Mouse (Mus musculus) ZHBTc4 (cell line): ENCODE results near the gene Unc119b.
A peak's percentile ranks its signal among the peaks of the same experiment; 100 is the strongest.
"Not testable (repeated sequence)": the region's sequence is repeated elsewhere in the genome, so short reads cannot be mapped to it uniquely, and the experiment has no call there.

ENCODE experiments used
- DNase-seq: peaks from one replicate; pipeline ENCODE4 v3.0.0-alpha.2; 2011; ENCODE audit warnings: low read depth, low spot score

The Unc119b gene

DNA sequence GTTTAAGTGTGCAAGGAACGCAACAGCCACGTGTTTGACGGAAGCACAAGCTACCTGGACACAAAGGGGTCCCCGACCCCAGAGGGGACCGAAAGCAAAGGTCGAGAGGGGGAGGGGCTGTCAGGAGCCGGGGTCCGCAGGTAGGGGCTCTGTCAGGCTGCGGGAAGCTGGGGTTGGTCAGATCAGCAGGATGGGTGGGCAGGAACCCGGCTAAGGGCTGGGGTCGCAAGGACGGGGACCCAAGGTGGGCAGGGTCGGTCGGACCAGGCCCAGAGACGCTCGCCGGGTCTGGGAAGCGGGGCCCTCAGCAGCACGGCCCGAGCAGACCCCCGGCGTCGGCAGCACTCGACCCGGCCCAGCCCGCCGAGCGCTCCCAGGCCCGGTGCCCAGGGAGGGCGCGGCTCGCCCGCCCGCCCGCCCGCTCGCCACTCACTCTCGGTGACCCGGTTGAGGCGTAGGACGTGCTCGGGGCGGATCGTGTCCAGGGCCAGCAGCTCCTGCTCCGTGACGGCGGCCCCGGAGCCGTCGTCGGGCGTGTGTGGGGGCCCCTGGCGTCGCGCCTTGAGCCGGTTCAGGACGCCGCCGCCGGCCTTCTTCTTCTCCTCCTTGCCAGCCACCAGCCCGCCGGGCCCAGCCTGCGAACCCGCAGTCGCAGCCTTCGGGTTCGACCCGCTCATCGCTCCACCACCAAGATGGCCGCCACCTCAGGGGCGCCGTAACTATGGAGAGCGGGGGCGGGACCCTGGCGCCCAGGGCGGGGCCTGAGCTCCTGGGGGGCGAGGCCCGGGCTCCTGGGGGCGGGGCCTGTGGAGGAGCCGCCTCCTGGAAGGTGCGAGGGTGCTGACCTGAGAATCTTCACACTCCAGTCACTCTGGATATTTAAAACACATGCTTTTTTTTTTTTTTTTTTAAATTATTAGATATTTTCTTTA, at the start of gene Unc119b:
Gene Unc119b (minus strand): TSS at position 742 of the 932 bp plus-strand sequence.
- peak; percentile 95 for DNase-seq

DNA sequence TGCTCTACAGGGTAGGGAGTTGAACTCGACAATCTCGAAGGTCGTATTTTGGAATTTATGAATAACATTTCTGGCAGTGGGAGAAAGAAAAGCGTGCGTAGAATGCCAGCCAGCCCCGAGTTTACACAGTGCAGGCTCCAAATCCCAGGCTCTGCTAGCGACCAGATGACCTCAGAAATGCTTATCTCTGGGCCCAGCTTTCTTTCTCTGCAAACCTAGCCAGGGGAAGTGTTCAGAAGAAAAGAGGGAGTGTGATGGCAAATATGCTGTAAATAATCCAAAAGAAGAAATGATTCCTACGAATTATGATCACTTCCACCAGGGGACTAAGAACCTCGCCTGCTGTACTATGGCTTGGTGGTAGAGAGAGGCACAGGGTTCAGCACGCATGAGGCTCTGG, 48.7 kb upstream of the Unc119b start:
- DNase-seq, result no peak

DNA sequence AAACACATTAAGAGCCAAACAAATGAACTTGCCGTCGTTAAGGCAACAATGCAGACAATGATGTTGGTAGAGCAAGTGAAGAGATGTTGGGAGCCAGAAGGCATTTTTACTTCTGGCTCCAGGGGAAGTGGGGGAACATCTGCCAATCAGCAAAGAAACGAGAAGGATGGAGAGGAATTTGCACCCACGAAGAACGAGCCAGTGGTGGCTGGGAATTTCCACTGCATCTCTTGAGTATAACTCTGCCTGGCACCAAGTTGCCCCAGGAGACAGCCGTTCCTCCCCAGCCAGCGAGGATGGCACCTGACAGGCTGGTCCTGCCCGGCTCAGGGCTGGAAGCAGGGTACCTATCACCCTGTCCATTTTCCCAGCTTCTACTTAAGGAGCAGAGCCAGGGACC, 48.1 kb upstream of the Unc119b start:
- DNase-seq, result no peak

DNA sequence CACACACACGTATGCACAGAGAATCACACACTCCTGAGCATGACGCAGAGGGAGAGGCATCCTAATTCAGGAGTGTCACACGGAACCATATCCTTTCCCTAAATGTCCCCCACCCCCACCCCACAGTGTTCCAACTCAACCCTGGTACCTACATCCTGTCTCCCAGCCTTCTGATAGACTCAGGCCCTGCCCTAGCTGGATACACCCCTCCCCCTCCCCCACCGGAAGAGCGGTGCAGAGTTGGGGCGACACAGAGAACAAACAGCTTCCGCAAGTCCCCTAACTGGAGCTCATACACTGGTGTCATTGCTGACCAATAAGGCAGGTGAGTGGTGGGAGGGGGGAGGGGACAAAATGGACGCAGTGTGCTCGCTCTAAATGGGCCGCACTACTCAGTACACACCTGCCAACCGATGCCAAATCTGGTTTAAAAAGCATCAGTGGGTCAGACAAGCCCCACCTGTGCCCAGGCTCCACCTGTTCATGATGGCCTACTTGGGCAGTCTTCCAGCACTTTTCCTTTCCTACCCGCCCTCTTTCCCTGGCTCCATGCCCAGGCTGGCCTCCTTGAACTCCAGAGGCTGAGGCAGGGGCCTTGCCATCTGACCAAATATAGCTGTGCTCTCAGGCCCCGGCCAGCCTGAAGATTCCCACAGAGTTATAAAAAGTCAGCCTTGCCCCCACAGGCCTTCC, 46.6 kb upstream of the Unc119b start:
- DNase-seq, result peak; percentile 64

DNA sequence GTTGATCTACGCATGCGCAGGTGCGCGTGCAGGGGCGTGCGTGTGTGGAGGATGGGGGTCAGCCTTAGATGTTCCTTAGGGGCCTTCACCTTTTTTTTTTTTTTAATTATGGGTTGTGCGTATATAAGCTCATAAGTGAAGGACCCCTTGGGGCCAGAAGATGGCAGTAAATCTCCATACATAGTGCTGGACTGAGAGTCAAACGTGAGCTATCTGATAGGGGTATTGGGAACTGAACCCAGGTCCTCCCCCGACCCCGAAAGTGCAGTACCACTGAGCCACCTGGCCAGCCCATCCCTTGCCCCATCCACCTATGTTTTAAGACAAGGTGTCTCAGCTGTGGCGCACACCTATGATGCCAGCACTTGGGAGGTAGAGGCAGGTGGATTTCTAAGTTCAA, 44.8 kb upstream of the Unc119b start:
- no peak for DNase-seq

DNA sequence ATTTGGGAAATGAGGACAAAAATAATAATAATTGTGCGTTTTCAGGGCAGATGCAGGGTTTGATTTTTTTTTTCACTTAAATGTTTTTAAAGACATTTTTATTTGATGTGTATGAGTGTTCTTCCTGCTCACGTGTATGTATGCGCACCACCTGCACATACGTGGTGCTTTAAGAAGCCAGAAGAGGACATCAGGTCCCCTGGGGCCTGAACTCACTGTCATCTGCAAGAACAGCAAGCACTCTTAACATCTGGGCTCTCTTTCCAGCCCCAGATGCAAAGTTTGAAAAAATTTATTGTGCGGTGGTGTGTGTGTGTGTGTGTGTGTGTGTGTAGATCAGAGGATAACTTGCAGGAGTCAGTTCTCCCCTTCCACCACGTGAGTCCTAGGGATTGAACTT, 43.1 kb upstream of the Unc119b start:
- no peak for DNase-seq

DNA sequence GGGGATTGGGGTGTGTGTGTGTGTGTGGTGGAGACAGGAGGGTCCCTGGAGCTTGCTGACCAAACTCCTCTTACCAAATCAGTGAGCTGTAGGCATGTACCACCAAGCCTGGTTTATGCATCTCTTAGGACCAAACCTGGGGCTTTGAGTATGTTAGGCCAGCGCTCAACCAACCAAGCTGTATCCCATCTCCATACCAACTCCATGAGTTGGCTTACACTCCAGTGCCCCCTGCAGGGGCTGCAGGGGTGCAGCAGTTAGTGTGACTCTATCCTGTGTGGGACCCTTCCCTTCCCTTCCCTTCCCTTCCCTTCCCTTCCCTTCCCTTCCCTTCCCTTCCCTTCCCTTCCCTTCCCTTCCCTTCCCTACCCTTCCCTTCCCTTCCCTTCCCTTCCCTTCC, 39.8 kb upstream of the Unc119b start:
- peak; percentile 75 for DNase-seq

DNA sequence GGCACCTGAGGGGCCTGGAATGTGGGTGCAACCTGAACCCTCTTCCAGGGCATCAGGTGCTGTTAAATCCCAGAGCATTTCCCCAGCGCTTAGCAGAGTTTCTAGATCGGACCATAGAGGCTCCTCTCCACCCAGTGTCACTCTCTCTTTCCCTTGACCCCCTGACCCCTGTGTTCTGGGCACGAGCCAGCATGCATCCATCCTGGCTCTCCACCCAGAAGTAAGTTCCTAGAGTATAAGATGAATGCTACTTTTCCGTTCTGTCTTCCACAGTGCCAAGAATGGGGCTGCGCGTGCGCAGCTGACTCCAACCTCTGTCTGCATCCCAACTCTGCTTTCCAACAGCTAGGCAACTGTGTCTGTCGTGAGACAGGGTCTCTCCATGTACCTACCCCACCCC, 35.4 kb upstream of the Unc119b start:
- no peak for DNase-seq

DNA sequence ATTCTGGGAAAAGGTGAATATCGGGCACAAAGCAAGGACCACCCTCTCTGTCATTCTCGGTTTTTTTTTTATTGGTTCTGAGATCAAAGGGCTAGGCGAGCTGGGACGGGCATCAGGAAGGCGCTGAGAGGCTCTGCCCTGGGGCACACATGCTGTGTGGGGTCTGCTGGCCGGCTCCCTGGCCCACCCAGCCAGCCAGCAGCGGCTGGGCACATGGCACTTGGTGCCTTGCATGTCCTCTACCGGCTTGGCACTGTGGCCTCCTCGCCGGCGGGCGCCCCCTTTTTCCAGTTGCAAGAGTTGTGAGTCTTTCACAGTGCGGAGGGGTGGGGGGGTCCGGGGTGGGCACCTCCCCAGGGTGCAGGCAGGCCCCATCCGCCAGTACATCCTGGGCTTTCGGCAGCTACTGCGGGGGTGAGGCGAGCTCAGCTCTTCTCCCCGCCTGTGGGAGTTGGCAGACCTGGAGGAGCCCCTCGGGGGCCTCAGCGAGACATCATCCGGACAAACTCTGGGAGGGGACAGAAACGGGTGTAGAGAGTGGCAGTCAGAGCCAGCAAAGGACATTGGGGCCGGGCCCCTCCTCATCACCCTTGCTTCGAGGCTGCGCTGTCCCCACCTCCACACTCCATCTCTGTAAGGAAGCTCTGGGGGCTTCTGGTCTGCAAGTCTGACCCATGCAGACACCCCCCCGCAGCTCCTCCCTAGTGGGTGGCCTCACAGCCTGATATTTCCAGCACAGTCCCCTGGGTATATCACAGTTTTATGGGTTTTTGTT, 34.1 kb upstream of the Unc119b start:
- DNase-seq, result no peak

DNA sequence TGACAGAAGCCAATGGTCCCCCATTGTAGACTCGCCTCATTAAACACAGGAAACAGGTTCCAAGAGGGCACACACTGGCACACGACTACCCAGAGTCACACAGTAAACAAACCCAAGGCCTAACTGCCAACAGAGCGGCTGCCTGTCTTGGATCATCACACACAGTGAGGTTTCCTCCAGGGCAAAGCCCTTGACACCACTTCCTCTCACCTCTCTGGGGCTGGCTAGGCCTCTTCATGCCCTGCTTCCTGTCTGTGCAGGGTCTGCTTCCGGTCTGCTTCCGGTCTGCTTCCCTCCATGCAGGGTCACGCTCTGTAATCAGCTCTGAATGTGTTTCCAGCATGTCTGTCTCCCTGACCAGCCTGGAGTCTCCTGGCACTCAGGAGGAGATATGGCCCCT, 32.6 kb upstream of the Unc119b start:
- DNase-seq, result no peak

DNA sequence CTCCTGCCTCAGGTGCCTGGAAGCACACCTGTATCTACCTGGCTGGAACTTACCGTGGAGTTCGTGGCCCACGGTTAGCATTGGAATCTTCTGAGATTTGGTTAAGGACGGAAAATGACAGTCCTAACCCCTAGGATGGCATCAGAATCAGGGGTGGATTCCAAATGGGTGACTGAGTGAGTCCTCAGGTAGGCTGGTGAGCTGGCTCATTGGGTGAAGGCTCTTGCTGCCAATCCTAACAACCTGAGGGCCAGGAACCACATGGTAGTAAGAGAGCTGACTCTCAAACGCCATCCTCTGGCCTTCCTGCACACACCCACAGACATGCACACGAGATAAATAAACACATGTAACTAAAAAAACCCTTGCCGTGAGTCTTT, 32.0 kb upstream of the Unc119b start:
- no peak for DNase-seq

DNA sequence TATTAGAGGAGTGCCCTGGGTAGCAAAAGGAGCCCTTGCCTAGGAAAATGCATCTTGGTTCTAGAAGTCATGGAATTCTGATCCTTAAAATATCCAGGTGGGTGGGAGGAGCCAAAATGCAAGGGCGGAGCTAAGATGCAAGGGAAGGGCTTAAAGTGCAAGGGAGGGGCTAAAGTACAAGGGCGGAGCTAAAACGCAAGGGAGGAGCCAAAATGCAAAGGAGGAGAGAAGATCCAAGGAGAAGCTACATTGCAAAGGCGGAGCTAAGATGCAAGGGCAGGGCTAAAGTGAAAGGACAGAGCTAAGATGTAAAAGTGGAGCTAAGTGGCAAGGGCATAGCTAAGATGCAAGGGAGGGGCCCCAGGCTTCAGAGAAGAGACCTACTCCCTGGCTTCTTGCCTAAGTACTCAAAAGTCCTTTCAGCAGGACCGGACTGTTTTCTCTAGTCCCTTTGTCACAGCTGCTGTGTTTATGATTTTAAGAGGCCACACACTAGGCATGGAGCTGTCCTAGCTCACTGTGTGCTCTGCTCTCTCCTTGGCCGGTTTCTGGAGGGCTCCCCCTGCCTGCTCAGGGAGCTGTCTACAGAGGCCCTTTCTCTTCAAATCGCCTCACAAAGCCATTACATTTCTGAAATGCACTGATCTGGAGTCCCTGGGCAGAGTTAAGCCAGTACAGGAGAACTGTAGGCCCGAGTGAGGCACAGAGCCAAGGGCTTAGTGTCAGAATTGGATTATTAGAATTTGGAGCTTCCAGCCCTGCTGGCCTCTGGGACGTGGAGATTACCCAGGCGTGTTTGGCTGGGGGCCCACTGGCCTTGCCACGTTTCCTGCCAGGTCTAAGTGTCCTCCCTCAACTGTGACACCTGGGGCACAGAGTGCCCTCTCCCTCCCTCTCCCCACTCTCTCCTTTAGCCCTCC, 31.4 kb upstream of the Unc119b start:
- DNase-seq, result peak; percentile 97

DNA sequence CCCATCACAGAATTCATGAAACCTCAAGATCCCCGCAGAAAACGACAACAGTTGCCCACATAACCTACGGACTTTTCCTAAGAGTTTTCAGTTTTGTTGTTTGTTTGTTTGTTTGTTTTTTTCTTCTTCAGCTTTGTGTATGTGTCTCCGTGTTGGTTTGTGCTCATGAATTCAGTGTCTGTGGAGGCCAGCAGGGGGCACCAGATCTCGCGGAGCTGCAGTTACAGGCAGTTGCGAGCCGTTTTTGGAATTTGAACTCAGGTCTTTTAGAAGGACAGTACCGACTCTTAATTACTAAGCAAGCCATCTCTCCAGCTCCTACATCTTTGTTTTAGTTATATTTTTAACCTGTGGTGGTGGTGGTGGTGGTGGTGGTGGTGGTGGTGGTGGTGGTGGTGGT, 30.6 kb upstream of the Unc119b start:
- DNase-seq, result peak; percentile 83

DNA sequence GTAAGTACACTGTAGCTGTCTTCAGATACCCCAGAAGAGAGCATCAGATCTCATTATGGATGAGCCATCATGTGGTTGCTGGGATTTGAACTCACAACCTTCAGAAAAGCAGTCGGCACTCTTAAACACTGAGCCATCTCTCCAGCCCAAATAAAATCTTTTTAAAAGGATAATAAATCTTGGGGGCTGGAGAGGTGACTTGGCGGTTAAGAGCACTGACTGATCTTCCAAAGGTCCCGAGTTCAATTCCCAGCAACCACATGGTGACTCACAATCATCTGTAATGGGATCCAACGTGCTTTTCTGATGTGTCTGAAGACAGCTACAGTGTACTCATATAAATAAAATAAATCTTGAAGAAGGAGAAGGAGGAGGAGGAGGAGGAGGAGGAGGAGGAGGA, 29.7 kb upstream of the Unc119b start:
- not testable (repeated sequence) for DNase-seq

DNA sequence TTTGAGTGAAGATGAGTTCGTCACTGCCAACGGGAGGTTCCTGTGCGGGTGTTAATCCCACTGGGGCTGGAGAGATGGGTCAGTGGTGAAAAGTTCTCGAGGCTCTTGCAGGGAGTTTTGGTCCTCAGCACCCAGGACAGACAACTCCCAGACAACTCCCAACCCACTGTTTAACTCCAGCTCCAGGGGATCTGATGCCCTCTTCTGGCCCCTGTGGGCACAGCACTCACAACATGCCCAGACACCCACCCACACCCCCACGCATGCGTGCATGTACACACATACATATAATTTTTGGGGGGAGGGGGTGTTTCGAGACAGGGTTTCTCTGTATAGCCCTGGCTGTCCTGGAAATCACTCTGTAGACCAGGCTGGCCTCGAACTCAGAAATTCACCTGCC, 28.8 kb upstream of the Unc119b start:
- peak; percentile 92 for DNase-seq

DNA sequence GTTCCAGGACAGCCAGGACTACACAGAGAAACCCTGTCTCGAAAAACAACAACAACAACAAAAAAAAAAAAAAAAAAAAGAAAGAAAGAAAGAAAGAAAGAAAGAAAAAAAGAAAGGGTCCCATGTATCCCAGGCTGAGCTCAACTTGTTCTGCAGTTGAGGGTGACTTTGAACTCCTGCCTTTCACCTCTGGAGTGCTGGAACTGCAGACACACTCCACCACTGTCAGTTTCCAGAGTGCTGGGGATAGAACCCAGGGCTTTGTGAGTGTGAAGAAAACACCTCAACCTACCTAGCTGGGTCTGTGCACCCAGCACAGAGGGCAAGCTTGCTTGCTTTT, 27.1 kb upstream of the Unc119b start:
- DNase-seq, result not testable (repeated sequence)

DNA sequence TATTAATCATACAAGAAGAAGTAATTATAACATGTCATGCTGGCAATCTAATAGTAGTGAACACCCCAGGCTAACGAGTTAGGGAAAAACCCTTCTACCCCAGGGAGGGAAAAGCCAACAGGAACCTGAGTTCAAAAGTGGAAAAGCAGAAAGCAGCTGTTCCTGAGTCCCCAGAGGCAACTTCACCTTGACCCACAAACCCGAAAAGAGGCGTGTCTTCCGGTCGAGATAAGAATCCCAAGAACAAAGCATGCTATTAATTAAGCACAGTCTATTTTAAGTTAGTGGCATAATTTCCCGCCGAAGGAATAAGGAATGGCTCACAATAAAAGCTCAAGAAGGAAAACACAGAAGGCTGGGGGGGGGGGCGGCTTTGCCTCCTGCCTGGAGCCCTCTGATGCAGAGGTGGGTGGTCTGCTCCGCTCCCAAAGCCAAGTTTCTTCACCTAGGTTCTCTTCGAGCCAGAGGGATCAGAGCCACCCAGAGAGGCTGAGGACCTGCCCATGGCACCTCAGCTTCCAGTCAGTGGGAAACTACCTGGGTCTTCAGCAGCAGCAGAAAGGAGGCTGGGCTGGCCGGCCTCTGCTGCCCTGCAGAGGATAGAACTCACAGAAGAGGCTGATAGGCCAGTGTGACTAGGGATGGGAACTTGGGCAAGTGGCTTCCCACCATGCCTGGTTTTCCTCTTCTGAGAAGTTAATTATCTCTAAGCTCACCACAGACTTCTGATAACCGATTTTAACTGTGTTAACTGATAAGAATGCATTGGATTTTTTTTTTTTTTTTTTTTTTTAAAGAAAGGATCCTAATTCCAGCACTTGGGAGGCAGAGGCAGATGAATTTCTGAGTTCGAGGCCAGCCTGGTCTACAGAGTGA, 26.5 kb upstream of the Unc119b start:
- DNase-seq, result no peak

DNA sequence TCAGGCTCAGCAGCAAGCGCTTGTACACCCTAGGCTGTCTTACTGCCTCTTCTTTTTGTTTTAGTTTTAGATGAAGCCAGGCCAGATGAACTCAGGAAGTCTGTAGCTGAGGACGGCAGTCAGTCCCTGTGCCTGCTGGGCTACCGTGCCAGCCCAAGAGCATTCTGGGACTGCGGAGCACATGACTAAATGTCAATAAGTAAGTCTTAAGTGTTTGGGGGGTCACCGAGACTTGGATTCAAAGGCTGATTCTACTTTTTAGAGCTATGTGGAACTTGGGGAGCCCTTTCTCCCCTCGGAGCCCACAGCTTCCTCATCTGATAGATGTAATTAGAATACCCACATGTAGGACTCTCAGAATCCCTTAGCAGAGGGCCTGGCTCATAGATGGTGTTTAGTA, 25.9 kb upstream of the Unc119b start:
- no peak for DNase-seq

DNA sequence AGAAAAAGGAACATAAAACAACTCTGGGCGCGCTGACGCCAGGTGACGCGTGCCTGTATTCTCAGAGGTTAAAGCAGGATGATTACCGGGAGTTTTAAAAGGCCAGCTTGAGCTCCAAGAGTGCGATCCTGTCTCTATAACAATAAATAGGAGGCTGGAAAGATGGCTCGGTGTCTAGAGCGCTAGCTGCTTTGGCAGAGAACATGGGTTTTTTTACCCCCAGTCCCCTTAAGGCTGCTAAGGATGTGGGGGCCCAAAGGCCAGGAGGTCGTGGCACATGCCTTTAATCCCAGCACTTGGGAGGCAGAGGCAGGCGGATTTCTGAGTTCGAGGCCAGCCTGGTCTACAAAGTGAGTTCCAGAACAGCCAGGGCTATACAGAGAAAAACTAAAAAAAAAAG, 24.4 kb upstream of the Unc119b start:
- no peak for DNase-seq
